Mouse (Mus musculus) kidney, adult 11 months (tissue): ENCODE data around the gene Psd.
A peak's percentile ranks its signal among the peaks of the same experiment; 100 is the strongest.

ENCODE experiments used
- DNase-seq: peaks from one replicate; pipeline ENCODE4 v3.0.0; 2022

The Psd gene

GRCm38 (mm10) chr19:46318586-46319378, 8.2 kb downstream of the Psd start:
- DNase-seq = no peak

GRCm38 (mm10) chr19:46318031-46318471, 8.9 kb downstream of the Psd start:
- no peak for DNase-seq

GRCm38 (mm10) chr19:46317546-46317885, 9.4 kb downstream of the Psd start:
- DNase-seq = no peak

- DNase-seq = no peak
These were observed 10.0 kb downstream of the Psd start for GRCm38 (mm10) chr19:46316846-46317545.

GRCm38 (mm10) chr19:46315752-46316610, 11.0 kb downstream of the Psd start:
- no peak for DNase-seq

GRCm38 (mm10) chr19:46314872-46315742, 11.8 kb downstream of the Psd start:
- DNase-seq = no peak

GRCm38 (mm10) chr19:46314151-46314601, 12.8 kb downstream of the Psd start:
- no peak for DNase-seq

GRCm38 (mm10) chr19:46313591-46313990, 13.4 kb downstream of the Psd start:
- no peak for DNase-seq

- no peak for DNase-seq
These were observed 13.8 kb downstream of the Psd start for GRCm38 (mm10) chr19:46313116-46313515.

- no peak for DNase-seq
These were observed 14.4 kb downstream of the Psd start for GRCm38 (mm10) chr19:46312566-46312965.

- DNase-seq = no peak
These were observed 15.6 kb downstream of the Psd start for GRCm38 (mm10) chr19:46311341-46311740.

GRCm38 (mm10) chr19:46310312-46310865, 16.6 kb downstream of the Psd start:
- no peak for DNase-seq

GRCm38 (mm10) chr19:46309651-46310305, 17.2 kb downstream of the Psd start:
- no peak for DNase-seq

- DNase-seq = peak; percentile 62
These were observed 18.1 kb downstream of the Psd start for GRCm38 (mm10) chr19:46308706-46309435.

GRCm38 (mm10) chr19:46308303-46308702, 18.7 kb downstream of the Psd start:
- DNase-seq = no peak

- no peak for DNase-seq
These were observed 19.2 kb downstream of the Psd start for GRCm38 (mm10) chr19:46307781-46308180.

GRCm38 (mm10) chr19:46306751-46307289, 20.1 kb downstream of the Psd start:
- DNase-seq = no peak

GRCm38 (mm10) chr19:46306268-46306610, 20.7 kb downstream of the Psd start:
- no peak for DNase-seq

- DNase-seq = peak; percentile 85
These were observed 21.3 kb downstream of the Psd start for GRCm38 (mm10) chr19:46305432-46306267.
